Mouse (Mus musculus): ENCODE data around the gene Rhbdf2. TPM values are rescaled to one million over a fixed set of nuclear protein-coding genes. Genes with fewer than 3 reads are reported as not detected.

Gene Rhbdf2
- polyA plus RNA-seq, 1 experiment from 2014 or later = 7.7 TPM

- Histone ChIP-seq H3K4me2 (ENCODE audit: low read depth, low read length) (peak overlapping the region; percentile 52), H3K9ac (ENCODE audit: low read depth, low read length) (0 out of 2 replicates have a peak overlapping the region, but pooled peaks have one; percentile 17), H3K4me1 (ENCODE audit: control insufficient read depth, low read depth, low read length) (peaks cover 14% of the 10 kb centered on the region), H3K27me3 (ENCODE audit: control insufficient read depth, insufficient read depth, low read depth, low read length) (peaks cover 41% of the 10 kb centered on the region), H3K27ac (ENCODE audit: low read length) (no peak overlapping the region), H3K4me3 (ENCODE audit: low read depth, low read length) (peak overlapping the region; percentile 45), H3K36me3 (ENCODE audit: control insufficient read depth, insufficient read depth) (no peaks in the 10 kb centered on the region), H3K9me3 (replicated peaks; ENCODE audit: control insufficient read depth, low read length) (no peaks in the 10 kb centered on the region)
- no peak for ATAC-seq (ENCODE audit: low read depth)
- WGBS (ENCODE audit: insufficient replicate concordance) = under 1% methylated on average over 46 of the region's 47 CpGs
These were observed 26.9 kb upstream of the Rhbdf2 start for GRCm38 (mm10) chr11:116653709-116654221.

GRCm38 (mm10) chr11:116653234-116653633 is 26.4 kb upstream of the Rhbdf2 start, which contains the start of gene Prcd:
Gene Prcd (plus strand): TSS chr11:116653534.
- Histone ChIP-seq H3K4me2 (ENCODE audit: low read depth, low read length) (peak within 1 kb of the TSS; percentile 52), H3K4me1 (ENCODE audit: control insufficient read depth, low read depth, low read length) (peaks cover 14% of the 10 kb centered on the region), H3K9ac (ENCODE audit: low read depth, low read length) (0 out of 2 replicates have a peak within 1 kb of the TSS, but pooled peaks have one; percentile 17), H3K9me3 (replicated peaks; ENCODE audit: control insufficient read depth, low read length) (no peaks in the 10 kb centered on the region), H3K27me3 (ENCODE audit: control insufficient read depth, insufficient read depth, low read depth, low read length) (peaks cover 41% of the 10 kb centered on the region), H3K36me3 (ENCODE audit: control insufficient read depth, insufficient read depth) (no peaks in the 10 kb centered on the region), H3K4me3 (ENCODE audit: low read depth, low read length) (peak within 1 kb of the TSS; percentile 45), H3K27ac (ENCODE audit: low read length) (no peak within 1 kb of the TSS)
- WGBS (ENCODE audit: insufficient replicate concordance) = 16% methylated on average over 9 of the region's 10 CpGs
- no peak for ATAC-seq (ENCODE audit: low read depth)

- Histone ChIP-seq H3K9me3 (replicated peaks; ENCODE audit: control insufficient read depth, low read length) (no peaks in the 10 kb centered on the region), H3K4me1 (ENCODE audit: control insufficient read depth, low read depth, low read length) (peaks cover 13% of the 10 kb centered on the region), H3K4me2 (ENCODE audit: low read depth, low read length) (no peak overlapping the region), H3K27ac (ENCODE audit: low read length) (no peak overlapping the region), H3K27me3 (ENCODE audit: control insufficient read depth, insufficient read depth, low read depth, low read length) (peaks cover 41% of the 10 kb centered on the region), H3K9ac (ENCODE audit: low read depth, low read length) (no peak overlapping the region), H3K36me3 (ENCODE audit: control insufficient read depth, insufficient read depth) (no peaks in the 10 kb centered on the region), H3K4me3 (ENCODE audit: low read depth, low read length) (no peak overlapping the region)
- ATAC-seq (ENCODE audit: low read depth) = no peak
- WGBS (ENCODE audit: insufficient replicate concordance) = 58% methylated on average over 25 of the region's 25 CpGs
These were observed 25.7 kb upstream of the Rhbdf2 start for GRCm38 (mm10) chr11:116652330-116653098.

GRCm38 (mm10) chr11:116651339-116651738 is 24.5 kb upstream of the Rhbdf2 start:
- Histone ChIP-seq H3K27me3 (ENCODE audit: control insufficient read depth, insufficient read depth, low read depth, low read length) (peaks cover 41% of the 10 kb centered on the region), H3K36me3 (ENCODE audit: control insufficient read depth, insufficient read depth) (no peaks in the 10 kb centered on the region), H3K4me1 (ENCODE audit: control insufficient read depth, low read depth, low read length) (peaks cover 16% of the 10 kb centered on the region), H3K9me3 (replicated peaks; ENCODE audit: control insufficient read depth, low read length) (no peaks in the 10 kb centered on the region), H3K4me3 (ENCODE audit: low read depth, low read length) (no peak overlapping the region), H3K4me2 (ENCODE audit: low read depth, low read length) (no peak overlapping the region), H3K9ac (ENCODE audit: low read depth, low read length) (no peak overlapping the region), H3K27ac (ENCODE audit: low read length) (no peak overlapping the region)
- no peak for ATAC-seq (ENCODE audit: low read depth)
- WGBS (ENCODE audit: insufficient replicate concordance) = 55% methylated on average over 8 of the region's 8 CpGs

- H3K27me3 ChIP-seq (ENCODE audit: control insufficient read depth, insufficient read depth, low read depth, low read length) = peaks cover 41% of the 10 kb centered on the region
- H3K27ac ChIP-seq (ENCODE audit: low read length) = no peak overlapping the region
- H3K4me2 ChIP-seq (ENCODE audit: low read depth, low read length) = no peak overlapping the region
- no peaks in the 10 kb centered on the region for H3K36me3 ChIP-seq (ENCODE audit: control insufficient read depth, insufficient read depth)
- WGBS (ENCODE audit: insufficient replicate concordance) = 64% methylated on average over 8 of the region's 8 CpGs
- H3K4me1 ChIP-seq (ENCODE audit: control insufficient read depth, low read depth, low read length) = peaks cover 16% of the 10 kb centered on the region
- no peak for ATAC-seq (ENCODE audit: low read depth)
- H3K9ac ChIP-seq (ENCODE audit: low read depth, low read length) = no peak overlapping the region
- H3K4me3 ChIP-seq (ENCODE audit: low read depth, low read length) = no peak overlapping the region
- no peaks in the 10 kb centered on the region for H3K9me3 ChIP-seq (replicated peaks; ENCODE audit: control insufficient read depth, low read length)
These were observed 24.0 kb upstream of the Rhbdf2 start for GRCm38 (mm10) chr11:116650811-116651210.

- H3K27ac ChIP-seq (ENCODE audit: low read length) = no peak overlapping the region
- H3K9me3 ChIP-seq (replicated peaks; ENCODE audit: control insufficient read depth, low read length) = no peaks in the 10 kb centered on the region
- WGBS (ENCODE audit: insufficient replicate concordance) = 74% methylated on average over 13 of the region's 13 CpGs
- peaks cover 36% of the 10 kb centered on the region for H3K27me3 ChIP-seq (ENCODE audit: control insufficient read depth, insufficient read depth, low read depth, low read length)
- no peak for ATAC-seq (ENCODE audit: low read depth)
- H3K36me3 ChIP-seq (ENCODE audit: control insufficient read depth, insufficient read depth) = no peaks in the 10 kb centered on the region
- no peak overlapping the region for H3K9ac ChIP-seq (ENCODE audit: low read depth, low read length)
- H3K4me3 ChIP-seq (ENCODE audit: low read depth, low read length) = no peak overlapping the region
- peaks cover 16% of the 10 kb centered on the region for H3K4me1 ChIP-seq (ENCODE audit: control insufficient read depth, low read depth, low read length)
- no peak overlapping the region for H3K4me2 ChIP-seq (ENCODE audit: low read depth, low read length)
These were observed 23.0 kb upstream of the Rhbdf2 start for GRCm38 (mm10) chr11:116649711-116650337.

GRCm38 (mm10) chr11:116648976-116649375 is 22.2 kb upstream of the Rhbdf2 start:
- Histone ChIP-seq H3K36me3 (ENCODE audit: control insufficient read depth, insufficient read depth) (no peaks in the 10 kb centered on the region), H3K27me3 (ENCODE audit: control insufficient read depth, insufficient read depth, low read depth, low read length) (peaks cover 27% of the 10 kb centered on the region), H3K4me1 (ENCODE audit: control insufficient read depth, low read depth, low read length) (peaks cover 16% of the 10 kb centered on the region), H3K27ac (ENCODE audit: low read length) (no peak overlapping the region), H3K9me3 (replicated peaks; ENCODE audit: control insufficient read depth, low read length) (no peaks in the 10 kb centered on the region), H3K9ac (ENCODE audit: low read depth, low read length) (no peak overlapping the region), H3K4me3 (ENCODE audit: low read depth, low read length) (no peak overlapping the region), H3K4me2 (ENCODE audit: low read depth, low read length) (no peak overlapping the region)
- no peak for ATAC-seq (ENCODE audit: low read depth)
- WGBS (ENCODE audit: insufficient replicate concordance) = 74% methylated on average over 10 of the region's 10 CpGs

- H3K27ac ChIP-seq (ENCODE audit: low read length) = no peak overlapping the region
- peaks cover 13% of the 10 kb centered on the region for H3K4me1 ChIP-seq (ENCODE audit: control insufficient read depth, low read depth, low read length)
- no peak for ATAC-seq (ENCODE audit: low read depth)
- no peaks in the 10 kb centered on the region for H3K36me3 ChIP-seq (ENCODE audit: control insufficient read depth, insufficient read depth)
- H3K27me3 ChIP-seq (ENCODE audit: control insufficient read depth, insufficient read depth, low read depth, low read length) = peaks cover 25% of the 10 kb centered on the region
- WGBS (ENCODE audit: insufficient replicate concordance) = 63% methylated on average over 18 of the region's 18 CpGs
- no peaks in the 10 kb centered on the region for H3K9me3 ChIP-seq (replicated peaks; ENCODE audit: control insufficient read depth, low read length)
- H3K9ac ChIP-seq (ENCODE audit: low read depth, low read length) = no peak overlapping the region
- no peak overlapping the region for H3K4me2 ChIP-seq (ENCODE audit: low read depth, low read length)
- H3K4me3 ChIP-seq (ENCODE audit: low read depth, low read length) = no peak overlapping the region
These were observed 21.5 kb upstream of the Rhbdf2 start for GRCm38 (mm10) chr11:116648213-116648921.

All from liver, embryonic 16.5 days (tissue).